Mouse (Mus musculus): ENCODE data around the gene Auh. TPM values are rescaled to one million over a fixed set of nuclear protein-coding genes. Genes with fewer than 3 reads are reported as not detected.

The Auh gene
- polyA plus RNA-seq, 1 experiment, result 146 TPM

- no peak for DNase-seq
- TF ChIP-seq POLR2A (IDR thresholded peaks at IDR 0.05; ENCODE audit: borderline replicate concordance, insufficient read depth, low read length) (no peak), CTCF (IDR thresholded peaks at IDR 0.05; ENCODE audit: borderline replicate concordance, insufficient read depth, low read depth, low read length) (no peak)
- 63% methylated on average over 5 of the region's 5 CpGs for WGBS
- H3K4me1 ChIP-seq (ENCODE audit: control insufficient read depth, insufficient read depth, low read length), result no peaks in the 10 kb centered on the region
- H3K27ac ChIP-seq (ENCODE audit: insufficient read depth, low read length), result no peak overlapping the region
- H3K4me3 ChIP-seq (replicated peaks; ENCODE audit: insufficient read depth, low read depth, low read length), result no peak overlapping the region
- no peaks in the 10 kb centered on the region for H3K27me3 ChIP-seq (ENCODE audit: control insufficient read depth, insufficient read depth, low read length)
These were observed 138.6 kb downstream of the Auh start for GRCm38 (mm10) chr13:52790894-52791293.

Other genes with a start within 250 kb of the Auh start
- 9.5 and 9.6 TPM in 2 replicates for gene Nfil3, start 51.4 kb upstream of the Auh start, polyA plus RNA-seq (2012; rRNA removed)

Data from cerebellum, adult 2 months (tissue).